26 mouse cellular contexts compared by ENCODE assay signal in the genomic region with DNA sequence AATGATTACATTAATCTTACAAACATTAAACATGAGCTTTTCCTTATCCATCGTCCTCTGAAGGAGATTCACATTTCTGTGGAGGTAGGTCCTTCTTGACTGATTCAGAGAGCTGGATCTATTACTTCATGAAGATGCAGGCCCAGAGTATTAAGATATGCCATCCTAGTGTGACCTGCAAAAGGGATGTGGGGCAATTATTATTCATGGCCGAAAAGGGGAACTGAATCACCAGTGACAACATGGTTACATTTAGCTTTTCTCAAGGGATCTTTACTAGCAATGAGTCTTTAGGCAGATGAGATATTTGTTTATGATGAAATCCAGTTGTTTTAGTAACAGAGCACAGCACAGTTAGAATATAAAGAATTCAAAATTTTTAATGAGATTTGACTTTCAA.
"Had no signal": no experiment of that assay in that cellular context is flagged by ENCODE, and none has a peak within 500 bp of the region (broad histone marks: within the 10 kb centered on the region; RNA-seq: fewer than 3 reads in every experiment).

No protein-coding gene starts in this region.

- H3K4me1 ChIP-seq: embryonic facial prominence, embryonic 10.5 days; embryonic facial prominence, embryonic 12.5 days; embryonic facial prominence, embryonic 13.5 days; embryonic facial prominence, embryonic 15.5 days; forebrain, embryonic 10.5 days; forebrain, embryonic 12.5 days; forebrain, embryonic 13.5 days; forebrain, embryonic 15.5 days; heart, embryonic 10.5 days had no signal

- DNase-seq: cerebellum, adult 9-10 months; cerebellum, postnatal 10 days; cerebellum, postnatal 14 days; cerebellum, postnatal 25 days; cerebellum, postnatal 36 days; embryo, embryonic 11 days; forebrain, postnatal 0 days; gastrocnemius, adult 2 months; gastrocnemius, postnatal 10 days; gastrocnemius, postnatal 14 days; gastrocnemius, postnatal 25 days; gastrocnemius, postnatal 36 days; heart, adult 11 months; heart, adult 18-20 months had no signal

- H3K4me2 ChIP-seq: embryonic facial prominence, embryonic 12.5 days; embryonic facial prominence, embryonic 13.5 days; embryonic facial prominence, embryonic 15.5 days; forebrain, embryonic 12.5 days; forebrain, embryonic 13.5 days; forebrain, embryonic 15.5 days had no signal

- H3K9me3 ChIP-seq: embryonic facial prominence, embryonic 10.5 days; embryonic facial prominence, embryonic 12.5 days; embryonic facial prominence, embryonic 13.5 days; embryonic facial prominence, embryonic 15.5 days; forebrain, embryonic 10.5 days; forebrain, embryonic 12.5 days; forebrain, embryonic 13.5 days; forebrain, embryonic 15.5 days; heart, embryonic 10.5 days had no signal

- H3K9ac ChIP-seq: embryonic facial prominence, embryonic 12.5 days; embryonic facial prominence, embryonic 13.5 days; embryonic facial prominence, embryonic 15.5 days; forebrain, embryonic 12.5 days; forebrain, embryonic 13.5 days; forebrain, embryonic 15.5 days; forebrain, postnatal 0 days had no signal

- H3K27ac ChIP-seq: embryonic facial prominence, embryonic 10.5 days; embryonic facial prominence, embryonic 12.5 days; embryonic facial prominence, embryonic 13.5 days; embryonic facial prominence, embryonic 15.5 days; forebrain, embryonic 10.5 days; forebrain, embryonic 12.5 days; forebrain, embryonic 13.5 days; forebrain, embryonic 15.5 days; gastrocnemius, adult 2 months; heart, embryonic 10.5 days had no signal

- ATAC-seq: forebrain, embryonic 13.5 days; forebrain, embryonic 14.5 days; forebrain, embryonic 15.5 days; forebrain, embryonic 16.5 days; forebrain, postnatal 0 days had no signal

- H3K4me3 ChIP-seq: embryonic facial prominence, embryonic 10.5 days; embryonic facial prominence, embryonic 12.5 days; embryonic facial prominence, embryonic 13.5 days; embryonic facial prominence, embryonic 15.5 days; erythroblast, embryonic 14.5 days; forebrain, embryonic 10.5 days; forebrain, embryonic 12.5 days; forebrain, embryonic 13.5 days; forebrain, embryonic 15.5 days; gastrocnemius, adult 2 months; heart, embryonic 10.5 days had no signal

- H3K27me3 ChIP-seq: embryonic facial prominence, embryonic 12.5 days; embryonic facial prominence, embryonic 13.5 days; embryonic facial prominence, embryonic 15.5 days; forebrain, embryonic 12.5 days; forebrain, embryonic 13.5 days; forebrain, embryonic 15.5 days had no signal

- H3K36me3 ChIP-seq: embryonic facial prominence, embryonic 10.5 days; embryonic facial prominence, embryonic 12.5 days; embryonic facial prominence, embryonic 13.5 days; embryonic facial prominence, embryonic 15.5 days; forebrain, embryonic 10.5 days; forebrain, embryonic 12.5 days; forebrain, embryonic 15.5 days; heart, embryonic 10.5 days had no signal
